Mouse (Mus musculus): ENCODE measurements at regions not wholly inside any gene's neighbourhood (a gene's known extent, or its start where the extent isn't known, plus 50 kb on each side); places are given as distances from the start of the nearest gene placed in this dataset.
A peak's percentile ranks its signal among the peaks of the same experiment; 100 is the strongest.

DNA sequence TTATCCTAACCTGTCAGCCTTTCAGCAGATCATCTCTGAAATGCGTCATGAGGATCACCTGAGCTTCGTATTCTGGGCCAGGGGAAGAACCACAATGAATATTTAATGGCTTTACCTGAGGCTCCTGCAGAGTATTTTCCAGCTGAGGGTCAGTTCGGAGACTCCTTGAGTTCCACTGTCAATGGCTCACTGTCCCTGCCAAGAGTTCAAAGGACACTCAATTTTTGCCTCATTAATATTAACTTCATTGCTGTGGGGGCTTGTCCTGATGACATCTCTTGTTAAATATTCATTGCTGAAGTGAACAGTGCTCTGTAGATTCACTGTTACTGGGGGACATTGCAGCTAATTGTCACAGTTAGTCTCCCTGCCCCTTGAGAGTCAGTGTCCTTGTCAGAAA, 316.2 kb upstream of the Myt1l start:
- DNase-seq (ENCODE audit: low spot score in 2 of 2): no peak

DNA sequence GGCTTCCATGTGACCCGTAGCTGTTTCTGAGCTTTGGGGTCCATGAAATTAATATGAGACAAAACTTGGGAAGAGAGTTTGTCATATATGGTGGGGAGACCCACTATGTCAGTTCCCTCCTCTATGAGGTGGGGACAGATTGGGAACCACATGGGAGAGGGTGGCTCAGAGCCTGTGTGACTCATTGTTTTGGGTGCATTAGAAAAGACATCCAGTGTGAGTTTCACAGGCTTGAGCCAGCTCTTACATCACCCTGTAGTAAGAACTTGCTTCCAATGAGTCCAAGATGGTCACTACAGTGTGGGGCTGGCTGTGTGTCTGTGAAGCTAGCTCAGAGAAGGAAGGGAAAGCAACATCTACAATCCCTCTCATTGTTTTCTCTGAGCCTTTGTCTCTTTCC, 314.6 kb upstream of the Myt1l start:
- no peak for DNase-seq (ENCODE audit: low spot score in 2 of 2)

DNA sequence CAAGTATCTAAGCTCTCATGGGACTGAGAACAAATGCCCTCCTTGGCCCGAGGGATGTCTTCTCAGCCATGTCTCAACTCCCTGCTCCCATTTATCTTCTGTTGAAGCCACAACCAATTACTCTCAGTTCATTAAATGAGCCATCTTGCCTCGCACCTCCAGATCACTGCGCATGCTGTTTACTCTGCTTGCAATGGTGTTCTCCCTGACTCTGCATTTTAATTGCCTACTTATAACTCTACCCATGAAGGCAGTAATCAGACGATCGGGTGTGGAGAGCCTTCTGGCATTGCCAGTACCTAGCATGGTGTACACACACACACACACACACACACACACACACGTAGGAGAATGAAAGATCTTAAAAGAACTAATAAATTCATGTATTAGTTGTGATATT, 306.1 kb upstream of the Myt1l start:
- no peak for DNase-seq (ENCODE audit: low spot score in 2 of 2)

DNA sequence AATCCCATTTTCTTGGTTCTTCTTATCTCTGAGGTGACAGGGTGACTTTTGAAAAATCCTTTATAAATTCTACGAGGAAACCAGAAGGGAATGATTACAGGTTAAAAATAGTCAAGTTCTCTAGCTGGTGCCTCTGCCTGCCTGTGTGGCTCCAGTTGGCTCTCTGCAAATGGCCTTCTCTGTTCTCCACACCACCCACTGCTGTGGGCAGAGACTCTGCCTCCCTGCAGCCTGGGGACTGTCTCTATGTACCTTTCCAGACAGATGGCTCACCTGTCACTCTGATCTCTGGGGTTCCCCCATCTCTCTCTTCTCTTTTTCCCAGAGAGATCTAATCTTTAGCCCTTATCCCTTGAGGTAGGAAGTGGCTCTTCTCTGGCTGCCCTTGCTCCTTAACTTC, 302.2 kb upstream of the Myt1l start:
- no peak for DNase-seq (ENCODE audit: low spot score in 2 of 2)

GRCm38 (mm10) chr12:29232492-29233447, 295.4 kb upstream of the Myt1l start:
- peak; percentile 46 for DNase-seq (ENCODE audit: low spot score in 2 of 2)

DNA sequence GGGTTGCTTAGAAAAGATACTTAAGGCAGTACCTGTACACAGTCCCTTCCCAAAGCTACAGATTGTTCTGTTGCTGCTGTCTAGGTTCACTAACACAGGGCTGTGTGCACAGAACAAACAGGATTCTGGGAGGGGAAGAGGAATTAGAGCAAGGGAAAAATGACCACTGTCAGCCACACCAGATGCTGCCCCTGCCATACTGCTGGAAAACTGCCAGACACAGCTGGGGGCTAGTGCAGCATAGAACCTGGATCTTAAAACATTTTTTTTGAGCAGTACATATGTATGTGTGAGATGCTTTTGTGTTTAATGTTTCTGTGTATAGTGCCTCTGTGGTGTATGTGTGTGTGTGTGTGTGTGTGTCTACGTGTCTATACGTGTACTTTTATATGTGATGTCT, 291.7 kb upstream of the Myt1l start:
- DNase-seq (ENCODE audit: low spot score in 2 of 2): no peak

DNA sequence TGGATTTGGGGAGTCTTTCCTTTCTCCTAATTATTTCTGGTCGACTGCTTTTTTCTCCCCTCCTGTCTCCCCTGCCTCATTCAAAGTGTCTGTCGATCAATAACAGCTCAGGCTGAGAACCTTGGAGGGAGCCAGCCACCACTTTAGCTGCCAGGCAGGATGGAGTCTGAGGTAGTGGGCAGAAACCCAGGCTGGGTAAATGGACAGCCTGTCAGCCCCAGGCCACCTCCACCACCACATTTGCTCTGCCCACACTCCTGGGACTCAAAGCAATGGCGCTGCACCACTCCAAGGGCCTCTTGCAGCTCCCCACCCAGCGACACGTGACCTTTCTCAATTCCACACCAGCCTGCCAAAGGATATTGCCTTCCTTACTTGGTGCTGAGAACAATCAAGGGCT, 290.7 kb upstream of the Myt1l start:
- no peak for DNase-seq (ENCODE audit: low spot score in 2 of 2)

DNA sequence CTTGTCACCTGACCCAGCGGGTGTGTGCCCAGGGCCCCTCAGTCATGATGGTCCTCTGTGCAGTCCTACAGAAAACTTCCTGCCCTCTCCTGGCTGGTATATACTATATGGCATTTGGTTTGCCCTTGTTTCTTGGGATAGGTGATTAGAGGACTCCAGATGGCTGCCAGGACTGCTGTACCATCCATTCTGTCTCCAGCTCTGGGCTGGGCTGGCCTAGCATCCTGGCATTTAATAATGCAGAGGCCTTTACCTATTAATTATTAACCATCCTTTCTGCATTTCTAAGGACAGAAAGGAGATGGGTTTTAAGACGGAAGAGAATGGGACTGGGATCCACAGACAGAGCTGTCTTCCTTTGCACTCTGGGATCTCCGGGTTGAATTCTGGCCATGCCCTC, 288.7 kb upstream of the Myt1l start:
- DNase-seq (ENCODE audit: low spot score in 2 of 2): no peak

DNA sequence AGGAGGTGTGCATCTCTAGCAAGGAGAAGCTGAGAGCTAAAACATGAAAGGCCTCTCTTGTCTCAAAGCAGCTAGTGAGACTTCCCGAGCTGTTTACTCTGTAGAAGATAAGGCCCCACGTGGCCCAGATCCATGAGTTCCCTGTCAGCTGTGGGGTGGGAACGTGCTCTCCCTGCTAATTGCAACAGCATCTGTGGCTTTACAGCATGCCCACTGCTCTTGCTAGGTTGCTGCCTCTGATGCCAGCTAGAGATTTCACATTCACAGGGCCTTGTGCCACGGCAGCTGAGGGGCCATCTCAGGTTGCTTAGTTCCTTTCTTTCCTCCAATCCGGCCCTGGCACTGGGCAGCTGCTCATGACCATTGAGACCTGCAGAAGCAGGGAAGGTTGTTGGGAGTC, 288.2 kb upstream of the Myt1l start:
- peak; percentile 83 to 89 for DNase-seq (ENCODE audit: low spot score in 2 of 2)

DNA sequence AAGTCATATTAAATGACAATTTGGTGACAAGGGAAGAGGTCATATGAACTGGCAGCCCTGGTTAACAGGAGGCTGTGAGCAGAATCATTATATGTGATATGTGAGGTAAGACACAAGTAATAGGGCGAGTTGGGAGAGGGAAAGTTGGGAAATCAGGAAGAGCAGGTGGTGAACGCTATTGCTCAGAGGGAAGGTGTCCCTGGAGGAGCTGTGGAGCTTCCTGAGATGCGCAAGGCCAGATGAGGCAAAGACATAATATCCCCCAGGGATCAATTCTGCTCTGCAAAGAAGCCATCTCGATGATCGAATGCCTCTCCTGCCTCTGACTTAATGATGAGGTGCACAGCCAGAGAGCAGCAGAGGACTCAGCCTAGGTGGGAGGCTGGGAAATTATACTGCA, 285.1 kb upstream of the Myt1l start:
- DNase-seq (ENCODE audit: low spot score in 2 of 2): no peak

DNA sequence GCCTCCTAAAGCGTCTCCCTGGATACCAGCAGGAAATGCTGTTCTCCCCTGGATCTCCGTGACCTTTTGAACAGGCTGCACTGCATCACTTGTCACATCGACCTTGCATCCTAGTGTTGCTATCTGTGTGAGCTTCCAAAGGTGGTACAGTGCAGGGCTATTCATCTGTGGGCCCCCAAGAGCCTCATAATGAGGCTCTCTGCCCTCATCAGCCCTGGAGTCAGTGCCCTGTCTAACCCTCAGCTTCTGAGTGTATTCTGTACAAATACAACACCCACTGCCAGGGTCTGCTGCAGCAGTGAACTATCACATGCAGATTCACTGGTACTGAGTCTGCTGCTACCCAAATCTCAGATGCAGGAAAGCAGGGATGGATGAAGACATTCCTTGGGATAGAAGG, 282.1 kb upstream of the Myt1l start:
- DNase-seq (ENCODE audit: low spot score in 2 of 2): no peak

- DNase-seq (ENCODE audit: low spot score in 2 of 2): peak; percentile 85 to 89
Observed at GRCm38 (mm10) chr12:29247356-29247755, 280.8 kb upstream of the Myt1l start.

DNA sequence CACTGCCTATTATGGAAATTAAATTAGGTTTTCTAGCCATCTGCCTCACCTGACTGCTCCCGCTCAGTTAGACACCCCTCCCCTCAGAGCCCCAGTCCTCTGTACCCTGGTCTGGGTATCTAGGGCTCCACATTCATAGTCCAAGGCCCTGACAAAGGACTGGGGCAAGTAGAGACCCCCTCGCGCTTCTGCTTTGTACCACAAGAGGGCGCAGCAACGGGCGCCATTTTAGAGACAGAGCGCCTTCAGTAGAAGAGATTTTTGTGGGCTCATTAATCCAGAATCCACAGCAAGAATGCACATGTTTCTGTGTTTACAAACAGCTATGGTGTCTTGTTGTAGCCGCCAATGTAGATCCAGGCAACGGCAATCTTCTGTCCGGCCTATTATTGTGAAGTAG, 279.7 kb upstream of the Myt1l start:
- no peak for DNase-seq (ENCODE audit: low spot score in 2 of 2)

DNA sequence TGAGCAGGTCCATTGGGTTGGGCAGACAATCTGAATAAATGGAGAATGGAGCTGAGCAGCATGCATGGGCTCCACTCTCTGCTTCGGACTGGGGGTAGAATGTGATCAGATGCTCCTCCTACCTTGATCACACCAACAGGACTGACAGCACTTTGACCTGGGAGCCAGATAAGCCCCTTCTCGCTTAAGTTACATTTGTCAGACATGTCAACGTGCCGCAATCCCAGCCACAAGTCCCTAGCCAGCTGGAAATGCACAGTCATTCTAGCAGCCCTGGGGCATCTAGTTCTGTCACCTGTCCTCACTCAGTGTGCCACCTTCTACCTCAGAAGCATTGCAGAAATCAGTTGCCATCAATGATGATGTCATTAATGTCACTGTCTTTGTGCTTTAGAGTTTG, 272.1 kb upstream of the Myt1l start:
- no peak for DNase-seq (ENCODE audit: low spot score in 2 of 2)

DNA sequence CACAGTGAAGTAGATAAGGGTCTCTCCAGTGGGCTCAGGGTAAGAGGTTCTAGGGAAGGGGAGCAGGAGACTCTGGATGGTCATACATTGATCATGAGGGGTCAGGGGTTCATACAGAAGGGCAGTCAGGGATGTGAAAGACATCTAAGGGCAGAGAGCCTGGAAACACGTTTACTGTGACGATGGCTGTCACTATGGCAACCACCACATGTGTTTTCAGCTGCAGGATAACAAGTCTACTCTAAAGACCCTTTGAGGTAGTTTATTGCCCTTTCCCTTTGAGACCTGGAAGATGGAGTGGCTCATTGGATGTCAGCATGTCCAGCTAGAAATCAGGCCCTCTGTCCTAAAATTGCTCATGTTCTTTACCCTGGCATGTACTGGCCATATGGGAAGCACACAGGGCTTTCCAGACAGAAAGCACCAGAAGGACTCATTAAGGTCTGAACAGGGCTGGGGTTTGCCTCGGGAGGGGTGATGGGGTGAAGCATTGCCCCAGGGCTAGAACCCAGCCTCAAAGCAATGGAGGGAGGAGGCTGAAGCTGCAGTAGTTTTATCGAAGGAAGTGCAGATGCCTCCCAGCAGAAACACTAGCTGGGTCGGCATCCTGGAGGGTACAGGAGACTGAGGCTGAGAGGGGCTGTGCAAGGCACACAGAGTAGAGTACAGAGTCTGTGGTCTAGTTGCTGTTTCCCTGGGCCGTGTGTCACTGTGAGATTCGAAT, 271.0 kb upstream of the Myt1l start:
- DNase-seq (ENCODE audit: low spot score in 2 of 2): no peak

DNA sequence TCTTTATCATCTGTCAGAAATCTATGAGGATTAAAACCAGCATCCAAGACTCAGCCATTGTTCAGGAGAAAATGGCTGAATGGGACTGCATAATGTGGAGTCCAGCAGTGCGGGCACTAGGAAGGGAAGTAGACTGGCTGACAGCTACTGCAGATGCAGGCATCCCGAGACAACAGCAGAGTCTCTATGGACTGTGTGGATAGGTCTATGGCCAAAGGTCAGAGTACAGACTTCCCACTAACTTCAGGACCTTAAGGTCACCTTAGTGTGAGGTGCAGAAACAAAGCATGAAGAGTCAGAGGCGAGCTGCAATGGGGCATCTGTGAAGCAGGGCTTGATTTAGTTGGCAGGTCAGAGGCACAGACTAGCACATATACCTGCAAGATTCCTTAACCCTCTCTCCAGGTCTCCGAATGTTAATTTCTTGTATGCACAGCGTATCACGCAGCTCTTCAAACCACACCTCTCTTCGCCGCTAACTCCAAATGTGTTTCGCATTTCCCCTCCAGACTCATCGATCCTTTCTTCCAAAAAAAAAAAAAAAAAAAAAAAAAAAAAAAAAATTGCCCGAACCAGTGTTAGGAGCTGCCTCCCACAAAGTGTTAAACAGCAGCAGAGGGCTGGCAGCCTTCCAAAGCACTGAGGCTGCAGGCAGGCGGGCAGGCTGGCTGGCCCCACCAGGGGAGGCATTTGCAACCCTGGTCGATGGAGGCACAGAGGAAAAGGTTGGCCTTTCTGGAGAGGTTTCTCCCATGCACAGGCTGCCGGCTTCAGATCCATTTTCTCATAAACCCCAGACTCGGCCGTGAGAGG, 270.2 kb upstream of the Myt1l start:
- DNase-seq (ENCODE audit: low spot score in 2 of 2): peak; percentile 79 to 81

DNA sequence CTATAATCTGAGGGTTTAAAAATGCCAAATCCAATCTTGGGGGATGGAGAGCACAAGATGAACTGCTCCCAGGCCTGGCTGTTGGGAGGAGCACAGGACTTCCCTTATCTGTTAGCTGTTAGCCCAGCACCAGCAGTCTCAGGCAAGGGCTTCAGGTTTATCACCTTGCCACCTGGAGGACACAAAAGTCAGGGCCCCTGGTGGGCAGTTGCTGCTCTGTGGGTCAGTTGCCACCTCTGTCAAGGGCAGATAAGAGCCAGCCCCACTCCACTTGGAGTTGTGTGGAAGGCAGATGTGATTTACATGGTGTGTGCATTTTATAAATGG, 269.7 kb upstream of the Myt1l start:
- no peak for DNase-seq (ENCODE audit: low spot score in 2 of 2)

GRCm38 (mm10) chr12:29258966-29259365, 269.2 kb upstream of the Myt1l start:
- DNase-seq (ENCODE audit: low spot score in 2 of 2): no peak

GRCm38 (mm10) chr12:29274166-29274565, 254.0 kb upstream of the Myt1l start:
- DNase-seq (ENCODE audit: low spot score in 2 of 2): no peak

GRCm38 (mm10) chr12:29275676-29276075, 252.5 kb upstream of the Myt1l start:
- no peak for DNase-seq (ENCODE audit: low spot score in 2 of 2)

GRCm38 (mm10) chr12:29279631-29280080, 248.5 kb upstream of the Myt1l start:
- peak in 1 of 2 experiments; percentile 30 for DNase-seq (ENCODE audit: low spot score in 2 of 2)

DNA sequence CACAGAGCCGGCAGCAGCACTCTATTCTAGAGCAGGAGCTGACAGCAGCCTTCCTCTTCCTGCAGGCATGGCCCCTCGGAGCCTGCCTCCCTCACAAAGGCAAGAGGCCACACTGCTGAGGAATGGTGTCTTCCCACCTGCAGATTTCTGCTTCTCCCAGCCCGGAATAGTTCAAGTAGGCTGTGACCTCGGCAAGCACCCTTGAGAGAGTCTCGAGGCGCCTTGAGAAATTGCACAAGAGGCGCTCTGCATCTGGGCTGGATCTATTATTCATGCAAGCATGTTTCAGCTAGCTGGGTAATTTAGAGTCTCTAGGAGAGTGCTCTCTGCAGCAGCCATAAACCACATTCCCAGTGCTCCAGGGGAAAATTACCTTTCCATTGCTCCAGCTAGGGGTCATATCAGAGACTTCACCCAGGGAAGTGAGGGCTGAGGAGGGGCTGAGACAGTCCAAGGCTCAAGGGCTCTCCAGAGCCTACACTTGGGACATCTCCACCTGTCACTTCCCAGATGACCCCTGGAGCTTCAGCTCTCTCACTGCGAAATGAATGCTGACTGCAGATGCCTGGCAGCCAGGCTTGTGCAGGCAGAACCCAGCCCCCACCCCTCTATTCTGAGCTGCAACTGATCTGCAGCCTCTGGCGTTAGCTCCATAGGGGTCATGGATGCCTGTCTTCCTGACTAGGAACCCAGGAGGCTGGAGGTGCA, 247.9 kb upstream of the Myt1l start:
- peak; percentile 64 to 76 for DNase-seq (ENCODE audit: low spot score in 2 of 2)
